Mouse (Mus musculus) E14TG2a.4 (cell line): ENCODE results near the gene Wdr5.

Source experiments
- CTCF ChIP-seq: conservative IDR thresholded peaks from 2 replicates; pipeline ENCODE4 v1.5.1; 2014; ENCODE audit warnings: low read length
- NANOG ChIP-seq: IDR thresholded peaks from 2 replicates; pipeline ENCODE4 v1.6.1; 2014; ENCODE audit warnings: borderline replicate concordance, low read length, mixed read lengths
- POU5F1 ChIP-seq: IDR thresholded peaks from 2 replicates; pipeline ENCODE4 v1.6.1; 2014; ENCODE audit warnings: low read length, borderline replicate concordance

DNA sequence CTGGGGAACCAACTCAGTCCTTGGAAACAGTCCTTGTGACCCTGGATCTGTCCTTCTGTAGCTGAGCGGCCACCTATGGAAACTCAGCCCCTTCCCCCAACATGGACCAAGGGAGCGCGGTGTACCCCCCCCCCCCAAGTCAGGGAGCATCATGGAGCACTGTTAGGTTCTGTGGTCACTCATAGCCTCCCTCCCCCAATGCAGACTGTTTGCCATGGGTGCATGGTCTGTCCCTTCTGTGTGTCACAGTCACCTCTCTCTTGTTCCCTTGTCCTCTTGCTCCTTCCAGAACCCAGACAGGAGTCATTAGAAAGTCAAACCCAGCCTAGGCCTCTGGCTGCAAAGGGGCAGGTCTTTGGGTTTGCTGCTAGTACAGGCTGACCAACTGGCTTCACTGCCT is 46.9 kb downstream of the Wdr5 start:
- no peak for TF ChIP-seq CTCF
- TF ChIP-seq POU5F1: no peak
- TF ChIP-seq NANOG: no peak
